Mouse (Mus musculus) MEL (cell line): ENCODE data around the gene Dbn1. TPM values are rescaled to one million over a fixed set of nuclear protein-coding genes. Genes with fewer than 3 reads are reported as not detected.
A peak's percentile ranks its signal among the peaks of the same experiment; 100 is the strongest.

Source experiments
- DNase-seq: peaks from one replicate; pipeline ENCODE4 v3.0.0; 2011; ENCODE audit warnings: low read depth, low spot score
- H3K27ac ChIP-seq: 2 replicates; pipeline ENCODE4 v1.5.1; 2012; ENCODE audit warnings: low read depth, mild to moderate bottlenecking, control low read depth, low read length, moderate library complexity; ENCODE audit not compliant: control insufficient read depth
- H3K27me3 ChIP-seq, 2 experiments: fragments of 150-350 bp in 1 of 2; sonication (generic) in 1 of 2; 2 replicates each; pipeline ENCODE4 v1.6.1; 2012; ENCODE audit warnings: low read length in 2 of 2, mild to moderate bottlenecking in 2 of 2, improper control_type of control experiment in 1 of 2, moderate library complexity in 1 of 2; ENCODE audit not compliant: insufficient read depth in 2 of 2, control insufficient read depth in 1 of 2
- H3K36me3 ChIP-seq, 2 experiments: 2 replicates each; pipeline ENCODE4 v1.6.1; 2012 to 2014; ENCODE audit warnings: low read length in 2 of 2, improper control_type of control experiment in 1 of 2, inconsistent platforms in 1 of 2, mild to moderate bottlenecking in 1 of 2; ENCODE audit not compliant: insufficient read depth in 2 of 2, control insufficient read depth in 1 of 2
- H3K4me1 ChIP-seq, 2 experiments: fragments of 150-350 bp in 1 of 2; sonication (generic) in 1 of 2; 2 replicates each; pipeline ENCODE4 v1.6.1; 2012; ENCODE audit warnings: low read length in 2 of 2, improper control_type of control experiment in 1 of 2, mild to moderate bottlenecking in 1 of 2; ENCODE audit not compliant: insufficient read depth in 2 of 2, control insufficient read depth in 1 of 2
- H3K4me3 ChIP-seq, 2 experiments: fragments of 150-350 bp in 1 of 2; sonication (generic) in 1 of 2; 2 replicates each; pipeline ENCODE4 v1.5.1; 2012; ENCODE audit warnings: low read depth in 2 of 2, low read length in 2 of 2, mild to moderate bottlenecking in 2 of 2, moderate library complexity in 2 of 2, control low read depth in 1 of 2, improper control_type of control experiment in 1 of 2; ENCODE audit not compliant: control insufficient read depth in 1 of 2, insufficient read depth in 1 of 2
- H3K79me2 ChIP-seq: 2 replicates; pipeline ENCODE4 v1.6.1; 2012; ENCODE audit warnings: mild to moderate bottlenecking, low read length, moderate library complexity; ENCODE audit not compliant: control insufficient read depth, poor library complexity, insufficient read depth
- H3K9ac ChIP-seq: 2 replicates; pipeline ENCODE4 v1.6.1; 2012; ENCODE audit warnings: low read depth, mild to moderate bottlenecking, control low read depth, low read length, moderate library complexity; ENCODE audit not compliant: control insufficient read depth, poor library complexity, severe bottlenecking
- H3K9me3 ChIP-seq: fragments of 150-350 bp; sonication (generic); replicated peaks from 2 replicates; pipeline ENCODE4 v1.6.1; 2012; ENCODE audit warnings: mild to moderate bottlenecking, low read length, improper control_type of control experiment, moderate library complexity; ENCODE audit not compliant: insufficient read depth
- BHLHE40 ChIP-seq: IDR thresholded peaks from 2 replicates; pipeline ENCODE4 v1.6.1; 2012; ENCODE audit warnings: low read depth, mild to moderate bottlenecking, inconsistent platforms, low read length, improper control_type of control experiment, borderline replicate concordance
- CHD1 ChIP-seq: IDR thresholded peaks from 2 replicates; pipeline ENCODE4 v1.6.1; 2012; ENCODE audit warnings: low read depth, mild to moderate bottlenecking, inconsistent platforms, low read length, improper control_type of control experiment
- CHD2 ChIP-seq: IDR thresholded peaks from 2 replicates; pipeline ENCODE4 v1.6.1; 2011; ENCODE audit warnings: low read length, improper control_type of control experiment
- CTCF ChIP-seq, 3 experiments: IDR thresholded peaks in 2 of 3; conservative IDR thresholded peaks in 1 of 3; 2 replicates each; pipeline ENCODE4 v1.5.1; 2011 to 2012; ENCODE audit warnings: low read length in 3 of 3, low read depth in 2 of 3, mild to moderate bottlenecking in 2 of 3, improper control_type of control experiment in 1 of 3, inconsistent platforms in 1 of 3, mixed read lengths in 1 of 3, moderate library complexity in 1 of 3; ENCODE audit not compliant: control insufficient read depth in 1 of 3, insufficient read depth in 1 of 3, poor library complexity in 1 of 3, severe bottlenecking in 1 of 3
- E2F4 ChIP-seq: IDR thresholded peaks from 2 replicates; pipeline ENCODE4 v1.6.1; 2011; ENCODE audit warnings: low read depth, low read length, improper control_type of control experiment, borderline replicate concordance
- ELF1 ChIP-seq: IDR thresholded peaks from 2 replicates; pipeline ENCODE4 v1.6.1; 2014; ENCODE audit warnings: low read depth, mild to moderate bottlenecking, inconsistent platforms, low read length, improper control_type of control experiment, moderate library complexity
- EP300 ChIP-seq, 2 experiments: IDR thresholded peaks; 2 replicates each; pipeline ENCODE4 v1.6.1; 2011; ENCODE audit warnings: improper control_type of control experiment in 2 of 2, low read length in 2 of 2, low read depth in 1 of 2, mild to moderate bottlenecking in 1 of 2
- ETS1 ChIP-seq: IDR thresholded peaks from 2 replicates; pipeline ENCODE4 v1.6.1; 2012; ENCODE audit warnings: low read depth, mild to moderate bottlenecking, inconsistent platforms, low read length, improper control_type of control experiment, moderate library complexity
- GABPA ChIP-seq: IDR thresholded peaks from 2 replicates; pipeline ENCODE4 v1.6.1; 2012; ENCODE audit warnings: low read depth, mild to moderate bottlenecking, inconsistent platforms, low read length, improper control_type of control experiment, moderate library complexity
- GATA1 ChIP-seq: IDR thresholded peaks from 2 replicates; pipeline ENCODE4 v1.6.1; 2011; ENCODE audit warnings: low read depth, low read length, improper control_type of control experiment
- JUND ChIP-seq: IDR thresholded peaks from 2 replicates; pipeline ENCODE4 v1.6.1; 2011; ENCODE audit warnings: low read depth, mild to moderate bottlenecking, improper control_type of control experiment, low read length
- KAT2A ChIP-seq: conservative IDR thresholded peaks from 2 replicates; pipeline ENCODE4 v1.6.1; 2012; ENCODE audit warnings: low read depth, low read length, improper control_type of control experiment, inconsistent platforms
- MAFK ChIP-seq: IDR thresholded peaks from 2 replicates; pipeline ENCODE4 v1.6.1; 2011; ENCODE audit warnings: low read depth, mild to moderate bottlenecking, low read length, improper control_type of control experiment, borderline replicate concordance
- MAX ChIP-seq: IDR thresholded peaks from 2 replicates; pipeline ENCODE4 v1.6.1; 2011; ENCODE audit warnings: low read length, improper control_type of control experiment
- MAZ ChIP-seq: IDR thresholded peaks from 2 replicates; pipeline ENCODE4 v1.6.1; 2012; ENCODE audit warnings: low read depth, mild to moderate bottlenecking, inconsistent platforms, low read length, improper control_type of control experiment
- MYB ChIP-seq: IDR thresholded peaks from 2 replicates; pipeline ENCODE4 v1.6.1; 2011; ENCODE audit warnings: mild to moderate bottlenecking, low read depth, low read length, improper control_type of control experiment
- NRF1 ChIP-seq: IDR thresholded peaks from 2 replicates; pipeline ENCODE4 v1.6.1; 2014; ENCODE audit warnings: low read depth, mild to moderate bottlenecking, inconsistent platforms, low read length, improper control_type of control experiment, moderate library complexity; ENCODE audit not compliant: poor library complexity, insufficient read depth, severe bottlenecking
- POLR2A ChIP-seq, 2 experiments: IDR thresholded peaks; 2 replicates each; pipeline ENCODE4 v1.6.1; 2011 to 2012; ENCODE audit warnings: low read length in 2 of 2, mild to moderate bottlenecking in 2 of 2, control low read depth in 1 of 2, improper control_type of control experiment in 1 of 2, low read depth in 1 of 2, moderate library complexity in 1 of 2; ENCODE audit not compliant: control insufficient read depth in 1 of 2, insufficient read depth in 1 of 2, poor library complexity in 1 of 2
- POLR2AphosphoS2 ChIP-seq: IDR thresholded peaks from 2 replicates; pipeline ENCODE4 v1.6.1; 2011; ENCODE audit warnings: low read length, improper control_type of control experiment
- POLR2AphosphoS5 ChIP-seq: IDR thresholded peaks from 2 replicates; pipeline ENCODE4 v1.6.1; 2012; ENCODE audit warnings: low read depth, borderline replicate concordance, mild to moderate bottlenecking, inconsistent platforms, low read length, moderate library complexity, mixed read lengths
- RAD21 ChIP-seq: IDR thresholded peaks from 2 replicates; pipeline ENCODE4 v1.6.1; 2011; ENCODE audit warnings: mild to moderate bottlenecking, low read depth, low read length, improper control_type of control experiment
- RCOR1 ChIP-seq: IDR thresholded peaks from 2 replicates; pipeline ENCODE4 v1.6.1; 2012; ENCODE audit warnings: low read depth, mild to moderate bottlenecking, inconsistent platforms, low read length, improper control_type of control experiment
- SIN3A ChIP-seq: IDR thresholded peaks from 2 replicates; pipeline ENCODE4 v1.6.1; 2012; ENCODE audit warnings: low read length, improper control_type of control experiment, inconsistent platforms
- SMC3 ChIP-seq: IDR thresholded peaks from 2 replicates; pipeline ENCODE4 v1.6.1; 2011; ENCODE audit warnings: low read depth, low read length, improper control_type of control experiment
- TAL1 ChIP-seq: IDR thresholded peaks from 2 replicates; pipeline ENCODE4 v1.6.1; 2012; ENCODE audit warnings: mild to moderate bottlenecking, inconsistent platforms, low read length, moderate library complexity, mixed read lengths
- TBP ChIP-seq: IDR thresholded peaks from 2 replicates; pipeline ENCODE4 v1.8.0; 2011; ENCODE audit warnings: low read depth, low read length, improper control_type of control experiment
- TCF12 ChIP-seq: IDR thresholded peaks from 2 replicates; pipeline ENCODE4 v1.6.1; 2014; ENCODE audit warnings: low read depth, mild to moderate bottlenecking, inconsistent platforms, low read length, improper control_type of control experiment, moderate library complexity
- UBTF ChIP-seq: IDR thresholded peaks from 2 replicates; pipeline ENCODE4 v1.6.1; 2012; ENCODE audit warnings: low read depth, mild to moderate bottlenecking, inconsistent platforms, low read length, improper control_type of control experiment, moderate library complexity, borderline replicate concordance; ENCODE audit not compliant: insufficient read depth
- USF1 ChIP-seq: IDR thresholded peaks from 2 replicates; pipeline ENCODE4 v1.6.1; 2014; ENCODE audit warnings: low read depth, mild to moderate bottlenecking, inconsistent platforms, low read length, improper control_type of control experiment, moderate library complexity
- USF2 ChIP-seq, 2 experiments: IDR thresholded peaks; 2 replicates each; pipeline ENCODE4 v1.6.1; 2011 to 2012; ENCODE audit warnings: improper control_type of control experiment in 2 of 2, low read length in 2 of 2, borderline replicate concordance in 1 of 2, inconsistent platforms in 1 of 2, low read depth in 1 of 2, mild to moderate bottlenecking in 1 of 2; ENCODE audit not compliant: insufficient read depth in 1 of 2
- ZKSCAN1 ChIP-seq: IDR thresholded peaks from 2 replicates; pipeline ENCODE4 v1.6.1; 2012; ENCODE audit warnings: low read depth, mild to moderate bottlenecking, inconsistent platforms, low read length, improper control_type of control experiment, moderate library complexity
- ZMIZ1 ChIP-seq: IDR thresholded peaks from 2 replicates; pipeline ENCODE4 v1.6.1; 2012; ENCODE audit warnings: low read depth, mild to moderate bottlenecking, inconsistent platforms, low read length, improper control_type of control experiment, moderate library complexity
- ZNF384 ChIP-seq: IDR thresholded peaks from 2 replicates; pipeline ENCODE4 v1.6.1; 2012; ENCODE audit warnings: low read depth, mild to moderate bottlenecking, inconsistent platforms, low read length, improper control_type of control experiment
- polyA plus RNA-seq, 2 experiments: library from polyadenylated mRNA; stranded (reverse) in 1 of 2; unstranded in 1 of 2; fragments of >175 nt in 1 of 2; fragments of >200 nt in 1 of 2; gene quantifications; 2 replicates each; pipeline versions ENCODE4 v1.2.1 to v1.2.4; 2012; ENCODE audit warnings: low replicate concordance in 2 of 2, low read depth in 1 of 2; ENCODE audit not compliant: insufficient read length in 2 of 2, insufficient read depth in 1 of 2, missing spikeins in 1 of 2
- total RNA-seq: library from RNA; depleted of rRNA; stranded (reverse); fragments of 300-350 nt; gene quantifications from 2 replicates; pipeline ENCODE4 v1.2.3, GENCODE M21; 2012

Dbn1 gene
- total and polyA plus RNA-seq, 3 experiments = 0.04 to 0.53 TPM; not detected in 1

DNA sequence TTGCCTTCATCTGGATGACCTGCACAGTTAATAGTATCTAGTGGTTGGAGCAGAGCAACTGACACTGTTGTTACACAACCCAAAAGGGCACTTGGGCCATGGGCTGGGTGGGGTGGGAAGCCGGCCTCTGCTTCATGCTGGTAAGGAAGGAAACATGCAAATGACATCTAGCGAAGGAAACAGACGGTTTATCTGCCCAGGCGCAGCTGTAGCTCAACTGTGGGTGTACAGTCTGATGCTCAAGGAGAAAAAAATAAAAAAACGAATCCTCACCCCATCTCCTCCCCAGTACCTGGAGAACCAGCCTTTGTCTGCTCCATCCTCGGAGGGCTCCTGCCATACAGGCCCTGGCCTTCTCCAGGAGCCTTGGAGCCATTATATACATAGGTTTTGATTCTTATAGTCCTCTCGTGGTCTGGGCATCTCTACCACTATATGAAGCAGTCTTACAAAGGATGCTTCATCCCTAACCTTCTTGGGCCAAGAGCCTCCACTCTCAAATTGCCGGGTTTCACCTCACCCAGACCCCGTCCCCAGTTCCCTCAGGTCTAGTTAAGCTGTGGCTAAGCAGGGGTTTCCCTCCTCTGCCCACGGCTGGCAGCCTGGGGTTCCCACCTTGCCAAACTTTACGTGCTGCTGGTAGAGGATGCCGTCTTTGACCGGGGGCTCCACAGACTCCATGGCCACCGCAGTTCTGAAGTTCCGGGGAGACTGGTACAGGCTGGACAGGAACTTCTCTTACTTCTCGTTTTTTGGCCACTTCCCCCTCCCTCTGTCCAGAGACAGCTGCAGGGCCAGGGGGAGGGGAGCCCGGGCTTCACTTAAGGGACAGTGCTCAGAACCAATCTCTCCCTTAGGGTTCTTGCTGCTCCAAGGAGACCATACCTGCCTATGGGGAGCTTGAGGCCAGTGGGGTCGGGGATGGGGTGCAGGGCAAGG lies 40.2 kb upstream of the Dbn1 start:
- peak; percentile 80 for DNase-seq
- peak overlapping the region in 1 of 2 experiments; percentile 11; a peak in 1 of 4 replicates for H3K4me3 ChIP-seq
- H3K27me3 ChIP-seq = no peaks in the 10 kb centered on the region
- TF ChIP-seq USF2 (IDR thresholded peaks at IDR 0.05; ENCODE audit: borderline replicate concordance in 1 of 2, insufficient read depth in 1 of 2, low read depth in 1 of 2, low read length in 2 of 2) (no peak), TAL1 (peak; percentile 81), POLR2A (IDR thresholded peaks at IDR 0.05; ENCODE audit: control insufficient read depth in 1 of 2, insufficient read depth in 1 of 2, low read depth in 1 of 2, low read length in 2 of 2, poor library complexity in 1 of 2) (no peak; a peak in 1 of 4 replicates), CHD1 (no peak), EP300 (IDR thresholded peaks at IDR 0.05; ENCODE audit: low read depth in 1 of 2, low read length in 2 of 2) (peak; percentile 71 to 84), CHD2 (no peak), POLR2AphosphoS5 (no peak), E2F4 (no peak), USF1 (no peak), JUND (no peak), RAD21 (no peak), POLR2AphosphoS2 (no peak), KAT2A (no peak), MYB (peak; percentile 61), TCF12 (peak; percentile 56; the same call in 1 of the 2 replicates), RCOR1 (no peak), ZKSCAN1 (no peak), ELF1 (no peak), TBP (peak; percentile 78), UBTF (no peak), MAX (no peak), GATA1 (peak; percentile 82), NRF1 (peak; percentile 31; the same call in 1 of the 2 replicates), GABPA (no peak), BHLHE40 (no peak), ZMIZ1 (no peak), SMC3 (0 out of 2 replicates have a peak, but pooled peaks have one; percentile 2), SIN3A (peak; percentile 40), ETS1 (peak; percentile 72; the same call in 1 of the 2 replicates), MAFK (no peak), CTCF (IDR thresholded peaks at IDR 0.05 in 2 of 3, conservative IDR thresholded peaks at IDR 0.05 in 1 of 3; ENCODE audit: control insufficient read depth in 1 of 3, insufficient read depth in 1 of 3, low read depth in 2 of 3, low read length in 3 of 3, poor library complexity in 1 of 3, severe bottlenecking in 1 of 3) (no peak), MAZ (0 out of 2 replicates have a peak, but pooled peaks have one; percentile 56), ZNF384 (peak; percentile 89)
- peaks cover 2 to 18% of the 10 kb centered on the region in 2 experiments; a peak in 3 of 4 replicates for H3K36me3 ChIP-seq
- H3K9me3 ChIP-seq = no peaks in the 10 kb centered on the region
- H3K27ac ChIP-seq = peak overlapping the region; percentile 75
- H3K9ac ChIP-seq = peak overlapping the region; percentile 56
- H3K4me1 ChIP-seq = peaks cover 0 to 31% of the 10 kb centered on the region in 2 experiments; a peak in 3 of 4 replicates
- no peaks in the 10 kb centered on the region for H3K79me2 ChIP-seq
